ENCODE assay signal across 18 mouse cellular contexts in the genomic region with DNA sequence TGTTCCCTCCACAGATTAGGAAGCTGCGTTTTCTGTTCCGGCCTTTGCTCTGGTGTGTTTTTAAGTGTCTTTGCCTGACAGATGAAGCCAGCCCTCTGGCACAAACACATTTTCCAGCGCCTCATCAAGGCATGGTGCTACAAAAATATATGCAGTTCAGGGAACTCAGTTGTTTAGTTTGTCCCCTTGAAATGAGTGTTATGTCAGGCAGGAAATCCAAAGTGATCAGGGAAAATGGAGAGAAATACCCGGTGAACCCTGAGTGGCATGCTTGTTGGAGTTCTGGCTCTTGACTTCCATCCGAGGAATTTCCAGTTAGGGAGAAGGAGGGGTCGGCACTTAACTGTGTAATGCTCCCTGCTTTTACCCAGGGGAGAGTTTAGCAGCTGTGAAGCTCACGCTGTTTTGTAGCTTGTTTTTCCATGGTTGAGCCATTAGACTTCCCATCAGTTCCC.
A peak's percentile ranks its signal among the peaks of the same experiment; 100 is the strongest.
DNase-seq lines count a peak whose midpoint lies in the region; ATAC-seq and TF ChIP-seq lines count a peak whose summit lies in the region.
"Had no signal": no experiment of that assay in that cellular context is flagged by ENCODE, and none has a peak within 500 bp of the region (broad histone marks: within the 10 kb centered on the region; RNA-seq: fewer than 3 reads in every experiment).

No protein-coding gene starts in this region.

- no peak overlapping the region for H3K27ac ChIP-seq in embryonic facial prominence, embryonic 11.5 days (replicated peaks; ENCODE audit: low read depth, low read length)
- no peak overlapping the region for H3K27ac ChIP-seq in embryonic facial prominence, embryonic 10.5 days (replicated peaks)
- no peak overlapping the region for H3K27ac ChIP-seq in limb, embryonic 14.5 days (replicated peaks; ENCODE audit: low read depth, low read length)
- H3K27ac ChIP-seq: embryonic facial prominence, embryonic 15.5 days; heart, adult 2 months; intestine, embryonic 15.5 days; liver, embryonic 14.5 days had no signal

- intact Hi-C loops in left cerebral cortex, postnatal 25 days (cut with DNase I): no loop called here

- H3K4me2 ChIP-seq in embryonic facial prominence, embryonic 11.5 days (ENCODE audit: low read depth, low read length): no peak overlapping the region; the same call in 1 of the 2 replicates
- H3K4me2 ChIP-seq in limb, embryonic 14.5 days (replicated peaks; ENCODE audit: low read depth, low read length, severe bottlenecking): no peak overlapping the region
- H3K4me2 ChIP-seq: embryonic facial prominence, embryonic 15.5 days; intestine, embryonic 15.5 days had no signal

- no peaks in the 10 kb centered on the region for H3K9me3 ChIP-seq in embryonic facial prominence, embryonic 11.5 days (replicated peaks; ENCODE audit: control insufficient read depth, low read length)
- H3K9me3 ChIP-seq in embryonic facial prominence, embryonic 10.5 days: no peaks in the 10 kb centered on the region
- H3K9me3 ChIP-seq in limb, embryonic 14.5 days (ENCODE audit: control insufficient read depth, low read length): no peaks in the 10 kb centered on the region
- H3K9me3 ChIP-seq: embryonic facial prominence, embryonic 15.5 days; intestine, embryonic 15.5 days had no signal

- WGBS in embryonic facial prominence, embryonic 11.5 days: 46% methylated on average over 7 of the region's 7 CpGs
- 51% methylated on average over 7 of the region's 7 CpGs for WGBS in embryonic facial prominence, embryonic 10.5 days
- WGBS in limb, embryonic 14.5 days: 19% methylated on average over 7 of the region's 7 CpGs

- no peak overlapping the region for H3K4me3 ChIP-seq in embryonic facial prominence, embryonic 11.5 days (ENCODE audit: low read depth, low read length)
- no peak overlapping the region for H3K4me3 ChIP-seq in embryonic facial prominence, embryonic 10.5 days
- H3K4me3 ChIP-seq in limb, embryonic 14.5 days (replicated peaks; ENCODE audit: low read length): no peak overlapping the region
- H3K4me3 ChIP-seq: embryonic facial prominence, embryonic 15.5 days; heart, adult 2 months; intestine, embryonic 15.5 days; megakaryocyte, embryonic 14.5 days had no signal

- H3K9ac ChIP-seq in embryonic facial prominence, embryonic 11.5 days (replicated peaks; ENCODE audit: low read length): no peak overlapping the region
- H3K9ac ChIP-seq in limb, embryonic 14.5 days (ENCODE audit: low read depth, low read length, severe bottlenecking): no peak overlapping the region
- H3K9ac ChIP-seq: embryonic facial prominence, embryonic 15.5 days; intestine, embryonic 15.5 days; liver, embryonic 14.5 days had no signal

- TF ChIP-seq POLR2A in limb, embryonic 14.5 days (IDR thresholded peaks at IDR 0.05; ENCODE audit: borderline replicate concordance, extremely low read depth, insufficient read depth, insufficient read length): no peak

- no peaks in the 10 kb centered on the region for H3K36me3 ChIP-seq in embryonic facial prominence, embryonic 11.5 days (replicated peaks; ENCODE audit: control insufficient read depth, insufficient read depth, low read depth, low read length)
- H3K36me3 ChIP-seq in embryonic facial prominence, embryonic 10.5 days (replicated peaks): no peaks in the 10 kb centered on the region
- no peaks in the 10 kb centered on the region for H3K36me3 ChIP-seq in limb, embryonic 14.5 days (ENCODE audit: control insufficient read depth, insufficient read depth, low read length)
- H3K36me3 ChIP-seq: embryonic facial prominence, embryonic 15.5 days; intestine, embryonic 15.5 days had no signal

- DNase-seq in embryonic facial prominence, embryonic 11.5 days (ENCODE audit: low spot score): peak; percentile 17
- no peak for DNase-seq in embryonic facial prominence, embryonic 10.5 days (ENCODE audit: low spot score)
- peak; percentile 15 for DNase-seq in kidney, postnatal 10 days
- DNase-seq in kidney, adult 11 months: no peak
- no peak for DNase-seq in limb, embryonic 14.5 days (ENCODE audit: low spot score)
- DNase-seq in retina, embryonic 14.5 days (ENCODE audit: low spot score): peak; percentile 34
- no peak for DNase-seq in thymus, postnatal 36 days
- DNase-seq in left cerebral cortex, postnatal 25 days (ENCODE audit: low spot score in 2 of 2): no peak
- DNase-seq: adrenal gland, postnatal 25 days; cerebellum, adult 9-11 months; kidney, postnatal 36 days; thymus, postnatal 14 days had no signal

- no peaks in the 10 kb centered on the region for H3K4me1 ChIP-seq in embryonic facial prominence, embryonic 11.5 days (ENCODE audit: control insufficient read depth, insufficient read depth, low read length)
- peaks cover 14% of the 10 kb centered on the region; the same call in 1 of the 2 replicates for H3K4me1 ChIP-seq in embryonic facial prominence, embryonic 10.5 days
- peaks cover 3% of the 10 kb centered on the region for H3K4me1 ChIP-seq in limb, embryonic 14.5 days (ENCODE audit: control insufficient read depth, insufficient read depth, low read length)
- H3K4me1 ChIP-seq: intestine, embryonic 15.5 days; megakaryocyte, embryonic 14.5 days had no signal

- ATAC-seq in embryonic facial prominence, embryonic 11.5 days (replicated peaks; ENCODE audit: insufficient number of reproducible peaks, low FRiP score, low TSS enrichment, low read depth): no peak
- ATAC-seq in limb, embryonic 14.5 days (ENCODE audit: low FRiP score, low read depth): peak; percentile 74
- ATAC-seq: activated CD4-positive, CD25-positive, alpha-beta regulatory T cell, adult 4 months; intestine, embryonic 15.5 days had no signal

- no peaks in the 10 kb centered on the region for H3K27me3 ChIP-seq in embryonic facial prominence, embryonic 11.5 days (ENCODE audit: control insufficient read depth, insufficient read depth, low read length)
- H3K27me3 ChIP-seq in embryonic facial prominence, embryonic 10.5 days (replicated peaks; ENCODE audit: low read depth, poor library complexity, severe bottlenecking): no peaks in the 10 kb centered on the region
- no peaks in the 10 kb centered on the region for H3K27me3 ChIP-seq in limb, embryonic 14.5 days (ENCODE audit: control insufficient read depth, insufficient read depth, low read length)
- H3K27me3 ChIP-seq: embryonic facial prominence, embryonic 15.5 days; intestine, embryonic 15.5 days; megakaryocyte, embryonic 14.5 days had no signal

Comparison
In these comparisons a context has a peak if more than half of its experiments do, and no peak if none do; other contexts are left out.
1. DNase-seq: peak in embryonic facial prominence, embryonic 11.5 days (single experiment), kidney, postnatal 10 days (single experiment) and retina, embryonic 14.5 days (single experiment); none in embryonic facial prominence, embryonic 10.5 days (single experiment), kidney, adult 11 months (single experiment), limb, embryonic 14.5 days (single experiment), thymus, postnatal 36 days (0 of 2) and left cerebral cortex, postnatal 25 days (0 of 2).